Mouse (Mus musculus) ES-E14 (cell line): Measurements from ENCODE around the gene Cers5.

ENCODE experiments used
- HCFC1 ChIP-seq: IDR thresholded peaks from 2 replicates; pipeline ENCODE4 v1.6.1; 2012; ENCODE audit warnings: low read length, inconsistent platforms, borderline replicate concordance; ENCODE audit not compliant: insufficient read depth
- ZNF384 ChIP-seq: IDR thresholded peaks from 2 replicates; pipeline ENCODE4 v1.6.1; 2012; ENCODE audit warnings: low read depth, low read length, inconsistent platforms

DNA sequence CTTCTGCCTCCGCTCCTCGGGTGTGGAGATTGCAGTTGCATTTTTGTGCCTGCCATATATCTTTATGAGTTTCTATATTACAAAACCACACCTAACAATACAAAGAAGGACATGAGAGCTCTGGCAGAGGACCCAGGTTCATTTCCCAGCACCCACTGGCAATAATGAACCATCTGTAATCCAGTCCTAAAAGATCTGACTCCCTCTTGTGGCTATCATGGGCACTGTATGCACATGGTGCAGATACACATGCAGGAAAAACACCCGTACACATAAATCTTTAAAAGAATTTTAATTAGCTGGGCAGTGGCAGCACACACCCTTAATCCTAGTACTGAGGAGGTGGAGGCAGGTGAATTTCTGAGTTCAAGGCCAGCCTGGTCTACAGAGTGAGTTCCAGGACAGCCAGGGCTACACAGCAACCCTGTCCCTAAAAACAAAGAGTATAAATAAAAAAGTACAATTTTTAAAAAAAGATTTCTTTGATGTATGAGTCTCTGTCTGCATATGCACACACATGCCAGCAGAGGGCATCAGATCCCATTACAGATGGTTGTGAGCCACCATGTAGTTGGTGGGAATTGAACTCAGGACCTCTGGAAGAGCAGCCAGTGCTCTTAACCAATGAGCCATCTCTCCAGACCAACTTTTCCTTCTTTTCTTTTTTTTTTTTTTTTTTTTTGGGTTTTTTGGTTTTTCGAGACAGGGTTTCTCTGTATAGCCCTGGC lies 43.5 kb downstream of the Cers5 start:
- TF ChIP-seq HCFC1 = no peak
- TF ChIP-seq ZNF384 = no peak
